Mouse (Mus musculus) kidney, embryonic 16.5 days (tissue): ENCODE data around the gene Tbx20. TPM values are rescaled to one million over a fixed set of nuclear protein-coding genes. Genes with fewer than 3 reads are reported as not detected.

Source experiments
- polyA plus RNA-seq: library from polyadenylated mRNA; unstranded; fragments of >200 nt; fragmentation: Nextera tagmentation; extraction: Ambion mirVana; gene quantifications from 2 replicates; pipeline ENCODE4 v1.2.1, GENCODE M21; 2015

Gene Tbx20
- polyA plus RNA-seq, 1 experiment from 2014 or later = 0.19 TPM

Other genes starting within 250 kb of the Tbx20 start
- gene Cypt4, start 149.1 kb downstream of the Tbx20 start, polyA plus RNA-seq = not detected in 2 replicates
- not detected in 2 replicates for gene Dpy19l2, start 78.0 kb downstream of the Tbx20 start, polyA plus RNA-seq